Mouse (Mus musculus): Measurements from ENCODE around the gene Ly75. TPM values are rescaled to one million over a fixed set of nuclear protein-coding genes. Genes with fewer than 3 reads are reported as not detected.

The Ly75 gene
- total RNA-seq, 2 experiments from 2014 or later: 1.5 to 1.7 TPM

DNA sequence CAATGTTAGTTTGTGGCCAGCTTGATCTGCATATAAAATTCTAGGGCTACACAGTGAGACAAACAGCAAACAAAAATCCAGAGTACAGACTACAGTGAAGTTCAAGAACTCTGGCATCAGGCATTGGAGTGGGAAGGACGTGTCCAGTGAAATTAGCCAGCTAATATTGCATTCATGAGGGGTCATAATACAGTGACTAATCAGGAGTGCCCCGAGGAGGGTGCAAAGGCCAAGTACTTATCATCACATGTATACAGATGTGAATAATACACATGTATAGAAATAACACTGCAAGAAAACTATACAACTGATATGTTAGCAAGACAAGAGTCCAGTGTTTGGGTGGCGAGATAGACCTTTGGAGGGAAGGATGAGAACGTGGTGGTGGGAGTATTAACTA, 130.3 kb downstream of the Ly75 start:
- no peak for DNase-seq (ENCODE audit: low spot score in 2 of 2)

Other genes with a start within 250 kb of the Ly75 start
- 10 to 100 TPM; 89.2 to 97.1 TPM for gene Baz2b, start 173.5 kb downstream of the Ly75 start, total RNA-seq (2021)
- gene March7, start 173.4 kb downstream of the Ly75 start, total RNA-seq (2021): 10 to 100 TPM; 73.5 to 80.9 TPM
- gene Cd302, start 98.8 kb downstream of the Ly75 start, total RNA-seq (2021): 10 to 100 TPM; 19.4 to 35.4 TPM
- 1 to 10 TPM; 3.0 to 3.1 TPM for gene Pla2r1, start 170.0 kb upstream of the Ly75 start, total RNA-seq (2021)

Measured in adrenal gland, postnatal 4 days (tissue).